Mouse (Mus musculus) CH12.LX (cell line): ENCODE results near the gene Gm11937.

ENCODE experiments used
- CTCF ChIP-seq, 2 experiments: IDR thresholded peaks in 1 of 2; conservative IDR thresholded peaks in 1 of 2; 2 replicates each; pipeline ENCODE4 v1.5.1; 2011 to 2012; ENCODE audit warnings: low read depth in 2 of 2, low read length in 2 of 2, improper control_type of control experiment in 1 of 2, inconsistent platforms in 1 of 2, mild to moderate bottlenecking in 1 of 2, moderate library complexity in 1 of 2
- ELF1 ChIP-seq: IDR thresholded peaks from 2 replicates; pipeline ENCODE4 v1.6.1; 2014; ENCODE audit warnings: low read depth, mild to moderate bottlenecking, inconsistent platforms, low read length, improper control_type of control experiment
- HCFC1 ChIP-seq: IDR thresholded peaks from 2 replicates; pipeline ENCODE4 v1.6.1; 2012; ENCODE audit warnings: low read depth, mild to moderate bottlenecking, inconsistent platforms, low read length, improper control_type of control experiment
- NRF1 ChIP-seq: IDR thresholded peaks from 2 replicates; pipeline ENCODE4 v1.6.1; 2014; ENCODE audit warnings: low read depth, mild to moderate bottlenecking, inconsistent platforms, low read length, improper control_type of control experiment, moderate library complexity
- POLR2AphosphoS2 ChIP-seq: IDR thresholded peaks from 2 replicates; pipeline ENCODE4 v1.6.1; 2011; ENCODE audit warnings: low read depth, low read length, improper control_type of control experiment
- RAD21 ChIP-seq: IDR thresholded peaks from 2 replicates; pipeline ENCODE4 v1.6.1; 2011; ENCODE audit warnings: low read depth, mild to moderate bottlenecking, low read length, improper control_type of control experiment, moderate library complexity
- UBTF ChIP-seq: IDR thresholded peaks from 2 replicates; pipeline ENCODE4 v1.6.1; 2012; ENCODE audit warnings: low read depth, mild to moderate bottlenecking, inconsistent platforms, low read length, improper control_type of control experiment, moderate library complexity

GRCm38 (mm10) chr11:99583245-99583704, 26.7 kb downstream of the Gm11937 start, which contains the start of gene Krtap1-4:
- TF ChIP-seq RAD21 (no peak), CTCF (conservative IDR thresholded peaks at IDR 0.05 in 1 of 2, IDR thresholded peaks at IDR 0.05 in 1 of 2; ENCODE audit: low read depth in 2 of 2, low read length in 2 of 2) (no peak), ELF1 (no peak), UBTF (no peak), HCFC1 (no peak), NRF1 (no peak), POLR2AphosphoS2 (no peak)
